Mouse (Mus musculus): Measurements from ENCODE around the gene Mertk.

GRCm38 (mm10) chr2:128784814-128785213, 86.1 kb downstream of the Mertk start:
- no peak for TF ChIP-seq CTCF (IDR thresholded peaks at IDR 0.05; ENCODE audit: extremely low read depth, insufficient read length, insufficient replicate concordance, low read depth, low read length)
- no peak for TF ChIP-seq POLR2A (IDR thresholded peaks at IDR 0.05; ENCODE audit: low read depth, low read length)

All from small intestine, adult 2 months (tissue).